Mouse (Mus musculus) liver, embryonic 16.5 days (tissue): ENCODE results near the gene Rundc1. TPM values are rescaled to one million over a fixed set of nuclear protein-coding genes. Genes with fewer than 3 reads are reported as not detected.
"Not testable (repeated sequence)": the region's sequence is repeated elsewhere in the genome, so short reads cannot be mapped to it uniquely, and the experiment has no call there.

Source experiments
- ATAC-seq: fragments of 200-750 bp; cut with Nextera tagmentation; 2 replicates; pipeline ENCODE4 v1.8.0; 2017; ENCODE audit warnings: low read depth, mild to moderate bottlenecking, moderate number of reproducible peaks, moderate library complexity
- H3K27ac ChIP-seq: fragments of 300-500 bp; sonication (generic); 2 replicates; pipeline ENCODE4 v1.5.1; 2014; ENCODE audit warnings: mild to moderate bottlenecking, low read length
- H3K27me3 ChIP-seq: fragments of 300-500 bp; sonication (generic); 2 replicates; pipeline ENCODE4 v1.6.1; 2014; ENCODE audit warnings: low read depth, low read length, mixed read lengths; ENCODE audit not compliant: control insufficient read depth, insufficient read depth
- H3K36me3 ChIP-seq: fragments of 300-500 bp; sonication (generic); 2 replicates; pipeline ENCODE4 v1.6.1; 2014; ENCODE audit warnings: mild to moderate bottlenecking; ENCODE audit not compliant: control insufficient read depth, insufficient read depth
- H3K4me1 ChIP-seq: fragments of 300-500 bp; sonication (generic); 2 replicates; pipeline ENCODE4 v1.6.1; 2014; ENCODE audit warnings: low read depth, low read length, mixed read lengths; ENCODE audit not compliant: control insufficient read depth
- H3K4me2 ChIP-seq: fragments of 300-500 bp; sonication (generic); 2 replicates; pipeline ENCODE4 v1.6.1; 2014; ENCODE audit warnings: low read depth, low read length, mixed read lengths
- H3K4me3 ChIP-seq: fragments of 300-500 bp; sonication (generic); 2 replicates; pipeline ENCODE4 v1.5.1; 2014; ENCODE audit warnings: low read depth, mild to moderate bottlenecking, low read length
- H3K9ac ChIP-seq: fragments of 300-500 bp; sonication (generic); 2 replicates; pipeline ENCODE4 v1.6.1; 2014; ENCODE audit warnings: low read depth, low read length
- H3K9me3 ChIP-seq: fragments of 300-500 bp; sonication (generic); replicated peaks from 2 replicates; pipeline ENCODE4 v1.6.1; 2016; ENCODE audit warnings: low read length; ENCODE audit not compliant: control insufficient read depth
- WGBS: fragments of 180-500 bp; shearing (Covaris S2); extraction: QIAGEN DNeasy Blood & Tissue Kit; methylation state at CpG from one replicate; pipeline ENCODE4 v1.1.7; 2014; ENCODE audit not compliant: insufficient replicate concordance; 5-methylcytosine and 5-hydroxymethylcytosine counted together
- polyA plus RNA-seq: library from polyadenylated mRNA; unstranded; fragments of >200 nt; fragmentation: Nextera tagmentation; extraction: Ambion mirVana; gene quantifications from 2 replicates; pipeline ENCODE4 v1.2.1, GENCODE M21; 2015

Gene Rundc1
- polyA plus RNA-seq, 1 experiment from 2014 or later, result 4.7 TPM

GRCm38 (mm10) chr11:101467477-101468262 is 42.8 kb downstream of the Rundc1 start:
- ATAC-seq, result peak; percentile 70
- Histone ChIP-seq H3K9ac (peak overlapping the region; percentile 56), H3K36me3 (no peaks in the 10 kb centered on the region), H3K4me2 (peak overlapping the region; percentile 86), H3K27ac (peak overlapping the region; percentile 35; the same call in 1 of the 2 replicates), H3K9me3 (no peaks in the 10 kb centered on the region), H3K4me1 (peaks cover 53% of the 10 kb centered on the region), H3K4me3 (peak overlapping the region; percentile 71), H3K27me3 (peaks cover 54% of the 10 kb centered on the region)
- under 1% methylated on average over 49 of the region's 54 CpGs for WGBS

- H3K27me3 ChIP-seq, result peaks cover 54% of the 10 kb centered on the region
- H3K27ac ChIP-seq, result no peak overlapping the region
- H3K4me3 ChIP-seq, result peak overlapping the region; percentile 71
- H3K4me1 ChIP-seq, result peaks cover 47% of the 10 kb centered on the region
- peak overlapping the region; percentile 56 for H3K9ac ChIP-seq
- no peaks in the 10 kb centered on the region for H3K9me3 ChIP-seq
- peak overlapping the region; percentile 86 for H3K4me2 ChIP-seq
- 0 out of 2 replicates have a peak, but pooled peaks have one; percentile 1 for ATAC-seq
- WGBS, result 2% methylated on average over 30 of the region's 31 CpGs
- no peaks in the 10 kb centered on the region for H3K36me3 ChIP-seq
Measured at GRCm38 (mm10) chr11:101468263-101468688, 43.4 kb downstream of the Rundc1 start.

- Histone ChIP-seq H3K9me3 (no peaks in the 10 kb centered on the region), H3K4me3 (peak overlapping the region; percentile 71), H3K27me3 (peaks cover 54% of the 10 kb centered on the region), H3K36me3 (no peaks in the 10 kb centered on the region), H3K9ac (no peak overlapping the region), H3K4me1 (peaks cover 42% of the 10 kb centered on the region), H3K27ac (no peak overlapping the region), H3K4me2 (peak overlapping the region; percentile 86)
- WGBS, result 12% methylated on average over 13 of the region's 13 CpGs
- ATAC-seq, result no peak
Measured at GRCm38 (mm10) chr11:101468731-101469130, 43.8 kb downstream of the Rundc1 start.

- 55% methylated on average over 4 of the region's 4 CpGs for WGBS
- Histone ChIP-seq H3K4me2 (no peak overlapping the region), H3K27ac (no peak overlapping the region), H3K27me3 (peaks cover 51% of the 10 kb centered on the region), H3K9me3 (no peaks in the 10 kb centered on the region), H3K4me1 (peaks cover 38% of the 10 kb centered on the region), H3K9ac (no peak overlapping the region), H3K36me3 (no peaks in the 10 kb centered on the region), H3K4me3 (no peak overlapping the region)
- ATAC-seq, result no peak
Measured at GRCm38 (mm10) chr11:101469155-101469554, 44.3 kb downstream of the Rundc1 start.

GRCm38 (mm10) chr11:101470206-101470605 is 45.3 kb downstream of the Rundc1 start:
- no peak overlapping the region for H3K9ac ChIP-seq
- peaks cover 41% of the 10 kb centered on the region for H3K27me3 ChIP-seq
- H3K9me3 ChIP-seq, result no peaks in the 10 kb centered on the region
- H3K4me1 ChIP-seq, result peaks cover 28% of the 10 kb centered on the region
- H3K27ac ChIP-seq, result no peak overlapping the region
- H3K4me3 ChIP-seq, result no peak overlapping the region
- ATAC-seq, result no peak
- no peak overlapping the region for H3K4me2 ChIP-seq
- H3K36me3 ChIP-seq, result no peaks in the 10 kb centered on the region
- 77% methylated on average over 7 of the region's 7 CpGs for WGBS

- Histone ChIP-seq H3K4me3 (no peak overlapping the region), H3K9me3 (no peaks in the 10 kb centered on the region), H3K4me2 (no peak overlapping the region), H3K27ac (no peak overlapping the region), H3K27me3 (peaks cover 27% of the 10 kb centered on the region), H3K4me1 (peaks cover 13% of the 10 kb centered on the region), H3K36me3 (no peaks in the 10 kb centered on the region), H3K9ac (no peak overlapping the region)
- WGBS, result 58% methylated on average over 3 of the region's 3 CpGs
- ATAC-seq, result no peak
Measured at GRCm38 (mm10) chr11:101471926-101472325, 47.0 kb downstream of the Rundc1 start.

- no peak for ATAC-seq
- Histone ChIP-seq H3K9me3 (no peaks in the 10 kb centered on the region), H3K9ac (no peak overlapping the region), H3K4me1 (peaks cover 11% of the 10 kb centered on the region), H3K4me3 (no peak overlapping the region), H3K4me2 (no peak overlapping the region), H3K27me3 (peaks cover 23% of the 10 kb centered on the region), H3K36me3 (no peaks in the 10 kb centered on the region), H3K27ac (no peak overlapping the region)
- 57% methylated on average over 7 of the region's 7 CpGs for WGBS
Measured at GRCm38 (mm10) chr11:101472336-101472735, 47.5 kb downstream of the Rundc1 start.

- not testable (repeated sequence) for H3K9me3 ChIP-seq, H3K9ac ChIP-seq, H3K4me1 ChIP-seq, ATAC-seq, H3K36me3 ChIP-seq, H3K27me3 ChIP-seq, H3K4me3 ChIP-seq, H3K27ac ChIP-seq, H3K4me2 ChIP-seq
- WGBS, result 47% methylated on average over 1 of the region's 1 CpGs
Measured at GRCm38 (mm10) chr11:101473686-101474085, 48.8 kb downstream of the Rundc1 start.

GRCm38 (mm10) chr11:101474298-101474697 is 49.4 kb downstream of the Rundc1 start:
- no peak overlapping the region for H3K9ac ChIP-seq
- H3K9me3 ChIP-seq, result no peaks in the 10 kb centered on the region
- peaks cover 4% of the 10 kb centered on the region; the same call in 1 of the 2 replicates for H3K27me3 ChIP-seq
- H3K4me1 ChIP-seq, result no peaks in the 10 kb centered on the region
- no peak overlapping the region for H3K27ac ChIP-seq
- H3K4me3 ChIP-seq, result no peak overlapping the region
- H3K4me2 ChIP-seq, result no peak overlapping the region
- H3K36me3 ChIP-seq, result no peaks in the 10 kb centered on the region
- 64% methylated on average over 5 of the region's 5 CpGs for WGBS
- no peak for ATAC-seq
